Mouse (Mus musculus) heart, postnatal 0 days (tissue): ENCODE data around the gene Defa26.
"Not testable (repeated sequence)": the region's sequence is repeated elsewhere in the genome, so short reads cannot be mapped to it uniquely, and the experiment has no call there.

Experiments
- CTCF ChIP-seq: IDR thresholded peaks from 2 replicates; pipeline ENCODE4 v1.5.1; 2016; ENCODE audit warnings: antibody characterized with exemption, control low read depth, low read depth
- EP300 ChIP-seq: IDR thresholded peaks from 2 replicates; pipeline ENCODE4 v1.6.1; 2016; ENCODE audit warnings: antibody characterized with exemption, low read depth

GRCm38 (mm10) chr8:21617883-21618282 is at the start of gene Defa26:
- not testable (repeated sequence) for TF ChIP-seq CTCF, EP300
